Mouse (Mus musculus) testis, adult 2 months (tissue): Measurements from ENCODE around the gene Crygn.

Source experiments
- CTCF ChIP-seq: fragments of 200-500 bp; IDR thresholded peaks from 2 replicates; pipeline ENCODE4 v1.5.1; 2012; ENCODE audit warnings: low read depth, mild to moderate bottlenecking, inconsistent platforms, low read length, moderate library complexity; ENCODE audit not compliant: control insufficient read depth, insufficient read depth, insufficient replicate concordance
- POLR2A ChIP-seq: fragments of 200-500 bp; IDR thresholded peaks from 2 replicates; pipeline ENCODE4 v1.6.1; 2012; ENCODE audit warnings: low read depth, mild to moderate bottlenecking, inconsistent platforms, low read length, moderate library complexity; ENCODE audit not compliant: control insufficient read depth

GRCm38 (mm10) chr5:24752175-24752498 lies 5.7 kb downstream of the Crygn start:
- TF ChIP-seq CTCF (no peak), POLR2A (no peak)
